Mouse (Mus musculus) liver, adult 2 months (tissue): ENCODE measurements around the gene Focad.

ENCODE experiments used
- CTCF ChIP-seq: fragments of 200-500 bp; IDR thresholded peaks from 2 replicates; pipeline ENCODE4 v1.5.1; 2011; ENCODE audit warnings: low read depth, low read length, control low read depth
- POLR2A ChIP-seq: fragments of 200-500 bp; IDR thresholded peaks from 2 replicates; pipeline ENCODE4 v1.6.1; 2011; ENCODE audit warnings: low read length, control low read depth; ENCODE audit not compliant: insufficient read depth; ENCODE audit errors: extremely low read depth

- TF ChIP-seq CTCF = no peak
- TF ChIP-seq POLR2A = no peak
These were observed 115.0 kb downstream of the Focad start for GRCm38 (mm10) chr4:88209351-88209814.
